Mouse (Mus musculus): ENCODE measurements around the gene Cgas.

GRCm38 (mm10) chr9:78492254-78492653 is 49.2 kb upstream of the Cgas start:
- no peak for TF ChIP-seq POLR2A (IDR thresholded peaks at IDR 0.05; ENCODE audit: insufficient read depth, low read length)
- no peak for TF ChIP-seq EP300 (IDR thresholded peaks at IDR 0.05; ENCODE audit: insufficient read depth, low read depth, low read length)

Measured in ES-Bruce4 (cell line).